Mouse (Mus musculus) gastrocnemius, adult 2 months (tissue): ENCODE measurements at regions not wholly inside any gene's neighbourhood (a gene's known extent, or its start where the extent isn't known, plus 50 kb on each side); places are given as distances from the start of the nearest gene placed in this dataset.

Experiments used
- DNase-seq: peaks from one replicate; pipeline ENCODE4 v3.0.0; 2022
- H3K27ac ChIP-seq: fragments of 200-600 bp; 2 replicates; pipeline ENCODE4 v1.8.1; 2022; ENCODE audit warnings: mild to moderate bottlenecking
- H3K4me3 ChIP-seq: fragments of 200-600 bp; 2 replicates; pipeline ENCODE4 v1.8.1; 2022; ENCODE audit warnings: mild to moderate bottlenecking, moderate library complexity
- CTCF ChIP-seq: fragments of 200-600 bp; IDR thresholded peaks from 2 replicates; pipeline ENCODE4 v1.8.1; 2022; ENCODE audit warnings: antibody characterized with exemption, mild to moderate bottlenecking, moderate library complexity
- intact Hi-C: fragments of 180-260 bp; cut with DNase I; formaldehyde crosslinking; loops from one replicate; pipeline ENCODE4 v1.15.1; 2025

GRCm38 (mm10) chr12:49732351-49732750 lies 347.4 kb downstream of the Gm43517 start:
- no peak for TF ChIP-seq CTCF
- no peak overlapping the region for H3K27ac ChIP-seq
- no peak overlapping the region for H3K4me3 ChIP-seq
- intact Hi-C loops: no loop called here
- DNase-seq: no peak

GRCm38 (mm10) chr12:49737100-49737499 lies 352.1 kb downstream of the Gm43517 start:
- Histone ChIP-seq H3K27ac (no peak overlapping the region), H3K4me3 (no peak overlapping the region)
- intact Hi-C loops: no loop called here
- no peak for DNase-seq
- no peak for TF ChIP-seq CTCF

GRCm38 (mm10) chr12:49739960-49740740 lies 355.2 kb downstream of the Gm43517 start:
- no peak overlapping the region for H3K27ac ChIP-seq
- TF ChIP-seq CTCF: no peak
- H3K4me3 ChIP-seq: no peak overlapping the region
- no peak for DNase-seq
- intact Hi-C loops: no loop called here

- no peak for TF ChIP-seq CTCF
Observed at GRCm38 (mm10) chr12:49743402-49743801, 358.4 kb downstream of the Gm43517 start.

GRCm38 (mm10) chr12:49747081-49747480 lies 362.1 kb downstream of the Gm43517 start:
- no peak for DNase-seq
- Histone ChIP-seq H3K4me3 (no peak overlapping the region), H3K27ac (no peak overlapping the region)
- no peak for TF ChIP-seq CTCF
- intact Hi-C loops: no loop called here

More at GRCm38 (mm10) chr12:49743402-49743801, 358.4 kb downstream of the Gm43517 start:
- intact Hi-C loops: no loop called here
- H3K4me3 ChIP-seq: no peak overlapping the region
- no peak for DNase-seq
- H3K27ac ChIP-seq: no peak overlapping the region

GRCm38 (mm10) chr12:49758391-49758790 lies 373.4 kb downstream of the Gm43517 start:
- Histone ChIP-seq H3K4me3 (no peak overlapping the region), H3K27ac (no peak overlapping the region)
- intact Hi-C loops: no loop called here
- TF ChIP-seq CTCF: no peak
- DNase-seq: no peak

- Histone ChIP-seq H3K27ac (no peak overlapping the region), H3K4me3 (no peak overlapping the region)
- no peak for DNase-seq
- TF ChIP-seq CTCF: no peak
- intact Hi-C loops: no loop called here
Observed at GRCm38 (mm10) chr12:49764541-49764940, 379.6 kb downstream of the Gm43517 start.

- DNase-seq: no peak
- Histone ChIP-seq H3K4me3 (no peak overlapping the region), H3K27ac (no peak overlapping the region)
- no peak for TF ChIP-seq CTCF
- intact Hi-C loops: no loop called here
Observed at GRCm38 (mm10) chr12:49808341-49808740, 423.4 kb downstream of the Gm43517 start.

GRCm38 (mm10) chr12:49814653-49815052 lies 429.7 kb downstream of the Gm43517 start:
- intact Hi-C loops: no loop called here
- Histone ChIP-seq H3K4me3 (no peak overlapping the region), H3K27ac (no peak overlapping the region)
- DNase-seq: no peak
- TF ChIP-seq CTCF: no peak

GRCm38 (mm10) chr12:49827769-49828168 lies 442.8 kb downstream of the Gm43517 start:
- no peak for DNase-seq
- intact Hi-C loops: no loop called here
- Histone ChIP-seq H3K4me3 (no peak overlapping the region), H3K27ac (no peak overlapping the region)
- TF ChIP-seq CTCF: no peak

- DNase-seq: no peak
- intact Hi-C loops: no loop called here
- no peak overlapping the region for H3K4me3 ChIP-seq
- no peak for TF ChIP-seq CTCF
- no peak overlapping the region for H3K27ac ChIP-seq
Observed at GRCm38 (mm10) chr12:49828553-49828952, 443.6 kb downstream of the Gm43517 start.

GRCm38 (mm10) chr12:49830665-49831064 lies 445.7 kb downstream of the Gm43517 start:
- Histone ChIP-seq H3K4me3 (no peak overlapping the region), H3K27ac (no peak overlapping the region)
- intact Hi-C loops: no loop called here
- no peak for TF ChIP-seq CTCF
- no peak for DNase-seq

- DNase-seq: no peak
- Histone ChIP-seq H3K4me3 (no peak overlapping the region), H3K27ac (no peak overlapping the region)
- no peak for TF ChIP-seq CTCF
- intact Hi-C loops: no loop called here
Observed at GRCm38 (mm10) chr12:49832118-49832847, 447.3 kb downstream of the Gm43517 start.
